Mouse (Mus musculus): ENCODE results near the gene Kmt2a.

DNA sequence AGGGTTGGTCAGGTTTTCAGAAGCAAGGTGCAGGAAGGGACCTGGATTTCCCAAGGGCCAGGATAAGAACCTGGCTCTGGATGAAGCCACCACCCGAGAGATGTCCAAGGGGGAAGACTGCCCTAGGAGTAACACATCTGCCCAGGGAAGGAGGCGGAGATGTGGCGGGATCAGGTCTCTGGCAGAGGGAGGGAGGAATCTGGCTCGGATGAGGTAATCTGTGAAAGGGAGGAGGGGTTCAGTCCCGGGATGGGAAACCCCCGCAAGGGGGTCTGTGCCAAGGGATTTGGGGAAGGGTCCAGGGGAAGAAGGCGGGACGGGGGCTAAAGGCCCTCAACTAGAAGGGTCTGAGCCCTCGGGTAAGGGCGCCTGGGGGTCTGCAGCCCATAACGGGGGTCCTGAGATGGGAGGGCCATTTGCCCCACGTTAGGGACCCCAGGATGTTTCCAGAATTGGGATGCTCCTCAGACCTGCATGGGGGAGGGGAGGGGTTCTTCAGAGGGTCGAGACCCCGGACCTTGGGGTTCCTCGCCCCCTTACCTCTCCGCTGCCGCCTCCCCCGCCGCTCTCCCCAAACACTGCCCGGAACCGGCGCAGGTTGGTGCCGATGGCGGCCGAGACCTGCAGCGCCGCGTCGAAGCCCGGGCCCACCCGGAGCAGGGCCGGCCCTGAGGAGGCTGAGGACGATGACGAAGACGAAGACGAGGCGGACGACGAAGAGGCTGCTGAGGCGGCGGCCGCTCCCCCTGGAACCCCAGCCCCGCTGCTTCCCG, 601 bp downstream of the Kmt2a start:
- TF ChIP-seq CTCF (IDR thresholded peaks at IDR 0.05; ENCODE audit: control insufficient read depth, insufficient read depth, low read length) (no peak), POLR2A (IDR thresholded peaks at IDR 0.05; ENCODE audit: borderline replicate concordance, control insufficient read depth, low read depth, low read length) (no peak)

Data from bone marrow, adult 2 months (tissue).